Comparison of ENCODE assay signal across 14 mouse cellular contexts in genomic region chr7:144391727-144392126, GRCm38 (mm10).
"Had no signal": no experiment of that assay in that cellular context is flagged by ENCODE, and none has a peak within 500 bp of the region (broad histone marks: within the 10 kb centered on the region; RNA-seq: fewer than 3 reads in every experiment).

No protein-coding gene starts in this region.

- ATAC-seq: midbrain, embryonic 13.5 days; midbrain, embryonic 15.5 days had no signal

- H3K27me3 ChIP-seq: midbrain, embryonic 13.5 days; midbrain, embryonic 15.5 days; neural tube, embryonic 12.5 days had no signal

- H3K36me3 ChIP-seq: midbrain, embryonic 13.5 days; midbrain, embryonic 15.5 days; neural tube, embryonic 12.5 days had no signal

- H3K9ac ChIP-seq: lung, embryonic 14.5 days; midbrain, embryonic 13.5 days; midbrain, embryonic 15.5 days; neural tube, embryonic 12.5 days had no signal

- H3K4me1 ChIP-seq: midbrain, embryonic 13.5 days; midbrain, embryonic 15.5 days; neural tube, embryonic 12.5 days had no signal

- H3K4me2 ChIP-seq: lung, embryonic 14.5 days; midbrain, embryonic 11.5 days; midbrain, embryonic 13.5 days; midbrain, embryonic 15.5 days; neural tube, embryonic 12.5 days had no signal

- H3K4me3 ChIP-seq: midbrain, embryonic 13.5 days; midbrain, embryonic 15.5 days; neural tube, embryonic 12.5 days had no signal

- DNase-seq: lung, adult 18-20 months; lung, embryonic 14.5 days; lung, postnatal 14 days; lung, postnatal 36 days; right cerebral cortex, postnatal 14 days; spleen, adult 18-20 months; thymus, adult 18-20 months; thymus, postnatal 14 days; thymus, postnatal 36 days had no signal

- H3K27ac ChIP-seq: macrophage; midbrain, embryonic 13.5 days; midbrain, embryonic 15.5 days; neural tube, embryonic 12.5 days had no signal

- H3K9me3 ChIP-seq: midbrain, embryonic 13.5 days; midbrain, embryonic 15.5 days; neural tube, embryonic 12.5 days had no signal
